Mouse (Mus musculus) bone marrow macrophage, adult 2 months (primary cell): ENCODE measurements around the gene Sdhc.

Experiments
- CTCF ChIP-seq: IDR thresholded peaks from 2 replicates; pipeline ENCODE4 v1.5.1; 2012; ENCODE audit warnings: low read depth, mild to moderate bottlenecking, low read length, moderate library complexity
- POLR2A ChIP-seq: IDR thresholded peaks from 2 replicates; pipeline ENCODE4 v1.6.1; 2012; ENCODE audit warnings: mild to moderate bottlenecking, low read depth, low read length, borderline replicate concordance

- TF ChIP-seq CTCF, result no peak
- no peak for TF ChIP-seq POLR2A
Measured at GRCm38 (mm10) chr1:171135600-171135999, 14.8 kb downstream of the Sdhc start.
